Mouse (Mus musculus) stomach, postnatal 0 days (tissue): ENCODE data around the gene Rpl7a.

Experiments
- CTCF ChIP-seq: IDR thresholded peaks from 2 replicates; pipeline ENCODE4 v1.5.1; 2016; ENCODE audit warnings: antibody characterized with exemption, low read depth, mild to moderate bottlenecking, moderate library complexity
- EP300 ChIP-seq: optimal IDR thresholded peaks from 2 replicates; pipeline ENCODE3; 2016; ENCODE audit warnings: antibody characterized with exemption

DNA sequence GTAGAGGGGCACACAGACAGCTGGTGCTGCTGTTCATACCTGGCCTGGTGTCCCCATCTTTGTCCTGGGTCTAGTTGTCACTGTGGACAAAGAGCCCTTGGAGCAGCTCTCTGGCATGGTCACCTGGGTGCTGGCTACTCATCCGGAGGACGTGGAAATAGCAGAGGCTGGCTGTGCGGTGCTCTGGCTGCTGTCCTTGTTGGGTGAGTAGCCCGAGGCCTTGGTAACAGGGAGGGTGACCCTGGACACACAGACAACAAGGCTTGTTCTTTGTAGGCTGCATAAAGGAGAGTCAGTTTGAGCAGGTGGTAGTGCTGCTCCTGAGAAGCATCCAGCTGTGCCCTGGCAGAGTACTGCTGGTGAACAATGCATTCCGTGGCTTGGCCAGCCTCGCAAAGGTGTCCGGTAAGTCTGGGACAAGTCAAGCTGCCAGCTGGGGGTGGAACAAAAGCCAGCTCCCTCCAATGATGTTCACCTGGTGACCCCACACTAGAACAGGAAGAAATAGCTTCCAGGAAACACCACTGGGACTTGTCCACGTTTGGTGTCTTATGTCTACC, 40.9 kb downstream of the Rpl7a start:
- TF ChIP-seq EP300 (no peak), CTCF (no peak)
